Mouse (Mus musculus): Measurements from ENCODE around the gene Plin1. TPM values are rescaled to one million over a fixed set of nuclear protein-coding genes. Genes with fewer than 3 reads are reported as not detected.

Plin1 gene
- polyA plus RNA-seq, 1 experiment: not detected

GRCm38 (mm10) chr7:79679186-79679585 lies 53.5 kb downstream of the Plin1 start:
- TF ChIP-seq CTCF (IDR thresholded peaks at IDR 0.05; ENCODE audit: insufficient read depth, low read depth, low read length): no peak
- TF ChIP-seq POLR2A (IDR thresholded peaks at IDR 0.05; ENCODE audit: insufficient read depth, low read depth, low read length): no peak
- no peak overlapping the region for H3K27ac ChIP-seq (ENCODE audit: insufficient read depth, low read depth, low read length)
- no peaks in the 10 kb centered on the region for H3K4me1 ChIP-seq (ENCODE audit: control insufficient read depth, insufficient read depth, low read length)
- no peak overlapping the region for H3K4me3 ChIP-seq (ENCODE audit: insufficient read depth, low read depth, low read length)

DNA sequence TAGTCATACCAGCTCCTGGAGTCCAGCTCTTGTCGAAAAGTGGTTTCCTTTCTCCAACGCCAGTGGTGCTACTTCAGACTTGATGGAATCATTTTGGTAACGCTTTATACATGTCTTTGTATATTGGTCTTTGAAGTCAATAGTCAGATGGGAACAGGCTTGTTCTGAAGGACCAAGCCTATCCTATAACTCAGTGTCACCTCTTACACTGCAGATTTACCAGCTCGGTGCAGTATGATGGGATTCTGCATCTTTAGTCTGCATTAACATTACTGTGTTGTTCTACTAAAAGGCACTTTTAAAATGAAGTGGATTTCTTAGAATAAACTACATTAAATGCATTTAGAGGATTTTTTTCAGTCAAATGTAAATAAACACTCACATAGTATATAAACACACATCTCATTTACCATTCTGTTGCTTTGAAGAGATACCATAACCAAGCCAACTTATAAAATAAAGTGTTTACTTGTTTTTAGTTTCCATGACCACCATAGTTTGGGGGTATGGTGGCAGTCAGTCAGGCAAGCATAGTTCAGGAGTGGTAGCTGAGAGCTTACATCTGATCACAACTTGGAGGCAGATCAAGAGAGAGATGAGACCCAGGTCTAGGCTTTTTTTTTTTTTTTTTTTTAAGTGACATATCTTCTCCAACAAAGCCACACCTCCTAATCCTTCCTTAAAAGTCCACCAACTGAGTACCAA lies 61.7 kb downstream of the Plin1 start:
- no peaks in the 10 kb centered on the region for H3K4me1 ChIP-seq (ENCODE audit: control insufficient read depth, insufficient read depth, low read length)
- WGBS: 96% methylated on average over 4 of the region's 4 CpGs
- H3K27ac ChIP-seq (ENCODE audit: insufficient read depth, low read depth, low read length): no peak overlapping the region
- TF ChIP-seq CTCF (IDR thresholded peaks at IDR 0.05; ENCODE audit: insufficient read depth, low read depth, low read length) (no peak), POLR2A (IDR thresholded peaks at IDR 0.05; ENCODE audit: insufficient read depth, low read depth, low read length) (no peak)
- H3K4me3 ChIP-seq (ENCODE audit: insufficient read depth, low read depth, low read length): no peak overlapping the region

Other genes with a start within 250 kb of the Plin1 start
- gene Rhcg, start 115.2 kb downstream of the Plin1 start, polyA plus RNA-seq (2012; ENCODE audit: insufficient read depth, insufficient read length, low replicate concordance, missing spikeins): not detected in 2 replicates
- gene Ticrr, start 72.7 kb downstream of the Plin1 start, polyA plus RNA-seq (2012; ENCODE audit: insufficient read depth, insufficient read length, low replicate concordance, missing spikeins): not detected in 2 replicates
- gene Kif7, start 17.2 kb downstream of the Plin1 start, polyA plus RNA-seq (2012; ENCODE audit: insufficient read depth, insufficient read length, low replicate concordance, missing spikeins): not detected in 2 replicates
- not detected in 2 replicates for gene Pex11a, start 10.2 kb upstream of the Plin1 start, polyA plus RNA-seq (2012; ENCODE audit: insufficient read depth, insufficient read length, low replicate concordance, missing spikeins)
- not detected in 2 replicates for gene Wdr93, start 10.3 kb upstream of the Plin1 start, polyA plus RNA-seq (2012; ENCODE audit: insufficient read depth, insufficient read length, low replicate concordance, missing spikeins)
- gene Mesp1, start 60.9 kb upstream of the Plin1 start, polyA plus RNA-seq (2012; ENCODE audit: insufficient read depth, insufficient read length, low replicate concordance, missing spikeins): not detected in 2 replicates
- not detected in 2 replicates for gene Mesp2, start 77.8 kb upstream of the Plin1 start, polyA plus RNA-seq (2012; ENCODE audit: insufficient read depth, insufficient read length, low replicate concordance, missing spikeins)
- not detected in 2 replicates for gene Anpep, start 128.2 kb upstream of the Plin1 start, polyA plus RNA-seq (2012; ENCODE audit: insufficient read depth, insufficient read length, low replicate concordance, missing spikeins)
- not detected in 2 replicates for gene Ap3s2, start 187.7 kb upstream of the Plin1 start, polyA plus RNA-seq (2012; ENCODE audit: insufficient read depth, insufficient read length, low replicate concordance, missing spikeins)
- not detected in 2 replicates for gene Arpin, start 202.5 kb upstream of the Plin1 start, polyA plus RNA-seq (2012; ENCODE audit: insufficient read depth, insufficient read length, low replicate concordance, missing spikeins)